Mouse (Mus musculus): Measurements from ENCODE around the gene Ufm1. TPM values are rescaled to one million over a fixed set of nuclear protein-coding genes. Genes with fewer than 3 reads are reported as not detected.

The Ufm1 gene
- polyA plus RNA-seq, 1 experiment from 2014 or later, result 87.9 TPM

- WGBS, result 78% methylated on average over 7 of the region's 7 CpGs
Measured at GRCm38 (mm10) chr3:53846206-53846928, 17.3 kb downstream of the Ufm1 start.

GRCm38 (mm10) chr3:53844786-53845185 is 18.8 kb downstream of the Ufm1 start, which contains the start of gene Gm10985:
Gm10985 (plus strand) TSS chr3:53845086.
- H3K36me3 ChIP-seq, result no peaks in the 10 kb centered on the region
- no peak within 1 kb of the TSS for H3K4me3 ChIP-seq (replicated peaks)
- 83% methylated on average over 2 of the region's 2 CpGs for WGBS
- H3K4me1 ChIP-seq (replicated peaks), result no peaks in the 10 kb centered on the region
- no peak within 1 kb of the TSS for H3K27ac ChIP-seq
- H3K4me2 ChIP-seq, result no peak within 1 kb of the TSS
- ATAC-seq (ENCODE audit: insufficient number of reproducible peaks, insufficient read depth, low FRiP score, low TSS enrichment, low read depth), result no peak
- no peaks in the 10 kb centered on the region for H3K9me3 ChIP-seq
- H3K9ac ChIP-seq (replicated peaks), result no peak within 1 kb of the TSS
- H3K27me3 ChIP-seq, result no peaks in the 10 kb centered on the region

More at GRCm38 (mm10) chr3:53846206-53846928, 17.3 kb downstream of the Ufm1 start:
- Histone ChIP-seq H3K9ac (replicated peaks) (no peak overlapping the region), H3K9me3 (no peaks in the 10 kb centered on the region), H3K4me2 (no peak overlapping the region), H3K4me1 (replicated peaks) (no peaks in the 10 kb centered on the region), H3K27me3 (no peaks in the 10 kb centered on the region), H3K36me3 (no peaks in the 10 kb centered on the region), H3K27ac (no peak overlapping the region), H3K4me3 (replicated peaks) (no peak overlapping the region)
- no peak for ATAC-seq (ENCODE audit: insufficient number of reproducible peaks, insufficient read depth, low FRiP score, low TSS enrichment, low read depth)

- H3K27me3 ChIP-seq, result no peaks in the 10 kb centered on the region
- H3K4me2 ChIP-seq, result no peak overlapping the region
- H3K9ac ChIP-seq (replicated peaks), result no peak overlapping the region
- ATAC-seq (ENCODE audit: insufficient number of reproducible peaks, insufficient read depth, low FRiP score, low TSS enrichment, low read depth), result no peak
- H3K9me3 ChIP-seq, result no peaks in the 10 kb centered on the region
- 86% methylated on average over 2 of the region's 2 CpGs for WGBS
- no peak overlapping the region for H3K4me3 ChIP-seq (replicated peaks)
- H3K27ac ChIP-seq, result no peak overlapping the region
- H3K36me3 ChIP-seq, result no peaks in the 10 kb centered on the region
- no peaks in the 10 kb centered on the region for H3K4me1 ChIP-seq (replicated peaks)
Measured at GRCm38 (mm10) chr3:53834238-53834637, 29.4 kb downstream of the Ufm1 start.

DNA sequence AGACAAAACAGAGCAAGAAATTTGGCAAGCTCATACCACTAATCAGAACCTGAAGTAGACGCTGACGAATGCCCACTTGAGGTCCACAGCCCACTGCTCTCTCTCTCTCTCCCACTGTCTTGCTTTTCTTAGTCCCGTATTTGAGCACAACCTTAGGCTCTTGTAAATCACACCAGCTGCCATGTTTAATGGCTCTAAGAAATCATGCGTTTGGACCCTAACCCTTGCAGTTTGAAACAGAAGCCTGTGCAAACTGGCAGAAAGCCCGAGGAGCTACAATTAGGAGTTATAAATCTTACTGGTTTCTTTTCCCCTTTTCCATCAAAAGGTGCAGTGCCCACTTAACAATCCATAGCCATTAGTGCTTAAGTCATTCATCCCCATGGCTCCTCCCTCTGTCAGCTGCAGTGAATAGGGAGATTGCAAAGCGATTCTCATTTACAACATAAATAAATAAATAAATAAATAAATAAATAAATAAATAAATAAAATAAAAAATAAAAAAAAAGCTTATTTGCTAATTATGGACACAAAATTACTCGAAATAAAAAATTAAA is 50.1 kb downstream of the Ufm1 start:
- Histone ChIP-seq H3K36me3 (no peaks in the 10 kb centered on the region), H3K9ac (replicated peaks) (no peak overlapping the region), H3K9me3 (no peaks in the 10 kb centered on the region), H3K27me3 (no peaks in the 10 kb centered on the region), H3K27ac (no peak overlapping the region), H3K4me1 (replicated peaks) (no peaks in the 10 kb centered on the region), H3K4me3 (replicated peaks) (no peak overlapping the region), H3K4me2 (no peak overlapping the region)
- WGBS, result 29% methylated on average over 7 of the region's 7 CpGs
- peak; percentile 63; the same call in 1 of the 2 replicates for ATAC-seq (ENCODE audit: insufficient number of reproducible peaks, insufficient read depth, low FRiP score, low TSS enrichment, low read depth)

Other genes with a start within 250 kb of the Ufm1 start
- gene Frem2, start 206.5 kb downstream of the Ufm1 start, polyA plus RNA-seq (2016; fragmentation: Nextera tagmentation; extraction: Ambion mirVana), result 7.4 and 7.6 TPM in 2 replicates
- gene Gm10985, start 18.7 kb downstream of the Ufm1 start, polyA plus RNA-seq (2016; fragmentation: Nextera tagmentation; extraction: Ambion mirVana), result not detected in 2 replicates

All from limb, embryonic 12.5 days (tissue).